Mouse (Mus musculus): Measurements from ENCODE around the gene Sdk2. TPM values are rescaled to one million over a fixed set of nuclear protein-coding genes. Genes with fewer than 3 reads are reported as not detected.

Sdk2 gene
- total RNA-seq, 2 experiments from 2014 or later, result 32.2 to 34.5 TPM

DNA sequence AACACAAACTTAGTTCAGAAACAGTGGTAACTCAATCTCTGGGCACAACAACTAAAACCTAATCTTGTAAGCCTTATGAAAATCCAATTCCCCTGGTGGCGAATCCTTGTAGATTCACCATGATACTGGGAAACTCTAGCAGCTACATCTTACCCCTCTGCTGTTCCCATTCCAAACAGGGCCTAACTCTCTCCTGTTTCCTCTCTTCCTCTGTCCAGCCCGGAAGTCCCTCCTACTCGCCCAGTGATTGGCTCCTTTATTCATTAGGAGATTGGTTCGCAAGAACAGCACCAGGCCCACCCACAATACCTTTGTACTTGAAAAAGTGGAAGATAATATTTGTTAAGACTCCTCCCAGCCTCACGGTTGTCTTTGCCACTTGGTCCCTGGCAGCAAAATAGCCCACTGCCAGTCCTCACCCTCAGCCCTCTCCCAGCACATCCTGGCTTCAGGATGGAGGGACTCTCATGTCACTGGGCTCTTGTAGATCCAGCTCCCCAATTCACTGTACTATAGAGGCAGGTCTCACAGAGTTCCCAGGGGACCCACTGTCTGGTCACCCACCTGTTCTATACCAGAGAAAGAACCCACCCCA, 178.6 kb downstream of the Sdk2 start:
- DNase-seq (ENCODE audit: extremely low spot score in 1 of 2, low spot score in 2 of 2), result no peak
- intact Hi-C loops (cut with DNase I), result no loop called here

DNA sequence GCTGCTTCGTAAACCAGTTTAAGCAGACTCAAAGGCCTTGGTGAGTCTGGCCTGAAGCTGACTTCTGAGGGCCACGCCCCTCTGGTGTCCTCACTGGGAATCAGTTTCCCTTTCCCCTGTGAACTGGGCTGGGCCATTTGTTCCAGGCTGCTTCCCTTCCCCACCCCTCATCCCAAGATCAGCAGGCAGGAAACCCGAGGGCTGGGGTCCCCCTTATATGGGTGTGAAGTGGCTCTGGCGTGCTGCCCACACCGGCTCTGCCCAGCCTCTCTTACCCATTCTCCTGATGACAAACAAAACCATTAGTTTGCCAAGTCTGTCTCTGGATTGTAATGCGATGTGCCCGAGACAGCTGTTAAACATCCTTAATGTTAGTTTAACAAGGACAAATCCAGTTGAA, 180.5 kb downstream of the Sdk2 start:
- DNase-seq (ENCODE audit: extremely low spot score in 1 of 2, low spot score in 2 of 2), result no peak
- intact Hi-C loops (cut with DNase I), result no loop called here

DNA sequence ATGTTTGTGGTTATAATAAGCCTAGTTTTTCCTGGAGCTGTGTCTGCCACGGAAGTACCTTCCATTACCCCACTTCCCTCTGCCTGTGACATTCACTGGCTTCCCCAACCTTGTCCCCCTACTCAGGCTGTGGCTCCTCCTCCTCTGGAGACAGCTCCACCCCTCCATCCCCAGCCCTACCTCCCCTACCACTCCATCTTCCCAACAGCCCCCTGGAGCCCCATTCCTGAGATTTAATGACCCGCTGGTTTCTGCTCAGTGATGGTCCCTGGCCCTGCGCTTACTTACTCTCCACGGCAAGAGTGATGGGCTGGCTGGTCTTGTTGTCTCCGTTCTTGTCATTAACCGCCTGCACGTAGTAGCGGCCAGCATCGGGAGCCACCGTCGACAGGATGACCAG, 181.9 kb downstream of the Sdk2 start:
- intact Hi-C loops (cut with DNase I), result no loop called here
- DNase-seq (ENCODE audit: extremely low spot score in 1 of 2, low spot score in 2 of 2), result no peak

DNA sequence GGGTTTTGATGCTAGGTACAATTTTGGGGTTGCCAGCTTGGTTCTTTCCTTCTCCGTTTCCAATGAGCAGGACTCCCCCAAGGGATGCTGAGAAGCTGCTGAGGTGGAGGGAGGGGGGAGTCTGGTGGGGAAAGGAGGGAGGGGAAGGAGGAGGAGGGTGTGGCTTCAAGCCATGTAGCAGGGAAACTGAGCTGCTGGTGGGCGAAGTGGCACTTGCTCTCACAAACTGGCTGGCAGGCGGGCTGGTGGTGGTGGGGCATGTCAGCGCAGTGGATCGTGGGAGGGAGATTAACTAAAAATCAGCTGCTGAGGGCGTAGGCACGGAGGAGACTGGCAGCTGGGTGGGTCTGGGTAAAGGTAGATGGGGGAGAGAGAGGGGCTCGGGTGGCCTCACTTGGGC, 183.8 kb downstream of the Sdk2 start:
- peak; percentile 41 to 55 for DNase-seq (ENCODE audit: extremely low spot score in 1 of 2, low spot score in 2 of 2)
- intact Hi-C loops (cut with DNase I), result no loop called here

DNA sequence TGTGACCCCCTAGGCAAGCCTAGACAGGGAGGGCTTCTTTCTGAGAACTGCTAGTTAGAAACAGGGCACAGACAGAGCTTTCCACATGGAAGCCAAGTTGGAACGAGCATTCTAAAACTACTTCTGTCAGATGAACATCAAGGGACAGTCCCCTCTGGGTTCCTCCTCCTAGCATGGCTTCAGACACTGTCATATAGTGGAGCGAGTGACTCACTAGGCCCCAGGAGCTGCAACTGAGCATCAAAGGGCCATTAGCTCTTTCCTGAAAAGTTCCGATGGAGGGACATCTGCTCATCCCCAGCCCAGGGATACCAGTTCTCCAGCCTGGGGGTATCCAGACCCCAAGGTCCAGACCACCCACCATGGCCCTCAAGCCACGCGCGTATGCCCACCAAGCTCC, 185.0 kb downstream of the Sdk2 start:
- no peak for DNase-seq (ENCODE audit: extremely low spot score in 1 of 2, low spot score in 2 of 2)
- intact Hi-C loops (cut with DNase I), result no loop called here

DNA sequence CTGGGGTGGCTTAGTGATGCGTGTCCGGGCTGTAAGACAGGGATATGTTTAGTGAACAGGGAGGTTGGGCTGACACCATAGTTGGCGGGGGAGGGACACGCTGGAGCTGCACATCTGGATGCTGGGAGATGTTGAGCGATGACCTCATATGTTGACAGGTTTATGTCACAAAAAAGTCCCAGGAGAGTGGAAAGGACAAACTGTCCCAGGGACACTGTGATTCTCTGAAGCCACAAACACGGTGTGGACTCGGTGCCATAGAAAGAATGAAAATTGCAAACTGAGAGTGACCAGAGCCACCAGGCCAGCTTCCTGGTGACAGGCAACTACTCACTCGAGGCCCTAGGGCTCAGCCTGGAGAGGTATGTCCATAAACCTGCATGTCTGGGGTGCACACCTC, 199.8 kb downstream of the Sdk2 start:
- intact Hi-C loops (cut with DNase I), result loop anchor here (5.0 kb wide), 1 partner anchor 770 kb away; no protein-coding TSS in a partner anchor
- DNase-seq (ENCODE audit: extremely low spot score in 1 of 2, low spot score in 2 of 2), result no peak

DNA sequence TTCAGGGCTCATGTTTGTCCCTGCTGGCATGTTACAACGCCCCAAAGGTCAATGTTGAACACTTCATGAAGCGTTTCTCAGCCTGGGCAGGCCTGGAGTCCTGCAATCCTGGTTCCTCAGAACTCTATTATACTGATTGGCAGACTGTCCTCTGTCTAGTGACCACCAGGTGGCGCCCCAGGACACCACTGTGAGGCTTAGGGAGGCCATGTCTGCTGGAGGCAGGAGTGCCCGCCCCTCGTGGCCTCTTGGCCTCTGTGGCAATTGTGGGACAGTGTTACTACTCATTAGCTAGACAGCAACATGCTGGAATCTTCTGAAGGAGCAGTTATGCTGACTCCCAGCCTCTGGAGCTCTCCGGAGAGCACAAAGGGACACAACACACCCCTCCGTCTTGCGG, 201.2 kb downstream of the Sdk2 start:
- intact Hi-C loops (cut with DNase I), result loop anchor here (2.0 to 5.0 kb wide), 2 partner anchors 201 to 772 kb away; partner anchors contain the start of gene Sdk2
- DNase-seq (ENCODE audit: extremely low spot score in 1 of 2, low spot score in 2 of 2), result peak; percentile 69 to 88

DNA sequence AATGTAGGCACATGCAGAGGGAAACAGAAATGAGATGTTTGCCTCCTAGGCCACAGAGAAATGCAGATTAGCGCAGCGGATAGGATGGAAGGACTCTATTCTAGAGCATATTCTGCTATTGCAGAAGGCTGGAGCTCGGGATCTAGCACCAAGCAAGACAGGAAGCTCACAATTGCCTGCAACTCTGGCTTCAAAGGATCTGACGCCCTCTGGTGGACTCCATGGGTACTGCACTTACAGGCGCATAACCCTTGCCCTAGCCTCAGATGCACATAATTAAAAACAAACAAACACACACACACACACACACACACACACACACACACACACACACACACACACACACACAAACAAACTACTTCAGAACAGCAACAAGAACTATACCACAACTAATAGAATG, 203.4 kb downstream of the Sdk2 start:
- intact Hi-C loops (cut with DNase I), result no loop called here
- DNase-seq (ENCODE audit: extremely low spot score in 1 of 2, low spot score in 2 of 2), result no peak

DNA sequence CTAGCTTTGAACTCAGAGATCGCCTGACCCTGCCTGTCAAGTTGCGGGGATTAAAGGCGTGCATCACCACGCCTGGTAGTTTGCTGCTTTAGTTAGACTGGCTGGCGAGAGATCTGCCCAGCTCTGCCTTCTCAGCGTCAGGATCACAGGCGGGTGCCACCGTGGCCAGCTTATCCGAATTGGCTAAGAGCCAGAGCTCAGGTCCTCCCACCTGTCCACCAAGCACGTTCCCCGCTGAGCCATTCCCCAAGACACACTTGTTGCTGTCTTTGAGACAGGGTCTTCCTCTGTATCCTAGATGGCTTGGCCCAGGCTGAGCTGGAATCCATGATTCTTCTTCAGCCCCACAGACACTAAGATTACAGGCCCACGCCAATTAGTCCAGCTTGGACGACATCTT, 211.2 kb downstream of the Sdk2 start:
- intact Hi-C loops (cut with DNase I), result no loop called here
- DNase-seq (ENCODE audit: extremely low spot score in 1 of 2, low spot score in 2 of 2), result no peak

DNA sequence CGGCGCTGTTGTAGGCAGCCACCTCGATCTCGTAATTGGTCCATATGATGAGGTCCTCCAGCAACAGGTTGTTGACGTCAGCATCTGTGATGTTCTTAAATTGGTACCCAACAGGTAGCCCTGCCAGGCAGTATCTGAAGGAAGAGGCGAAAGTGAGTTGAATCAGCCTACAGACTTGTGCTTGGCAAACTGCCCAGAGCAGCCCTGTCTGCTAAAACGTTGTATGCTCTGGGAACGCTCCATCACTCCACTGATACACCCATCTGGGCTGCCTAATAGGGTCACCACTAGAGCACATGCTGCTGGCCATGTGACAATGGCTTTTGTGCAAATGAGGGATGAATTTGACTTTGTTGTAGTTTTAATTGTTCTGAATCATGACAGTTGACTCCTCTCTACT, 215.1 kb downstream of the Sdk2 start:
- DNase-seq (ENCODE audit: extremely low spot score in 1 of 2, low spot score in 2 of 2), result no peak
- intact Hi-C loops (cut with DNase I), result no loop called here

DNA sequence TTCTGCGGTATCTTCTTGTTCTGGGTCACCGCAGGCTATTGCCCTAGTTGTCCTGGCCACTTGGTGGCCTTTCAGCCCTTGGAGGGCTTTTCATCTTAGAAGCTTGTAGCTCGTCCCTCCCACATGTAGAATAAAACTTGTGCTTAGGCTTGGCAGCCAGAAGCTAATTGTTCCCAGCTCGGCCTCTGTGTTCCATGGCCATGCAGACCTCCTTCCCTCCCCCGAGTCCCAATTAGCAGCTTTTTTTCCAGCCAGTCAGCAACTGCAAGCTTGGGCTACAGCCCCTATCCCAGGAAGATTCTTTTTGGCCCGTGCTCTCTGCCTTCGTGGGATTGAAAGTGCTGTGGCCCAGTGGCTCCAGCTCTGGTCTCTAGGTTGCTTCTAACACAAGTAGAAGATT, 217.5 kb downstream of the Sdk2 start:
- no peak for DNase-seq (ENCODE audit: extremely low spot score in 1 of 2, low spot score in 2 of 2)
- intact Hi-C loops (cut with DNase I), result no loop called here

DNA sequence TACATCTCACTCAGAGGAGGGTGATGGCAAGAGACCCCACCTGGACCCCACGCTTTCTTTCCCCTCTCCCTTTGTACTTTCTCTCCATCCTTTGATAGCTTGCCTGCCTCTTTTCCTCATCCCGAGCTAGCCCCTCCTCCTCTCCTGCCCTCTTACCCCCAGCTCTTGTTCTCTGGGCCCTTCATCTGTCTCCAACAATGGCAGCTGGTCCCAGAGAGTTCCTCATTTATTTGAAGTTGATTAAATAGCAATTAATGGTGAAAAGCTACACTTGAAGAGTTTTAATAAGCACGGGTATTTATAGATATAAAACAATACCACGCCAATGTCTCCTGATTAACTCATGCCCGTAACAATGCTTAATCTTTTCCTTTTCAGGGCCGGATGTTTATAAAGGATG, 222.9 kb downstream of the Sdk2 start:
- no peak for DNase-seq (ENCODE audit: extremely low spot score in 1 of 2, low spot score in 2 of 2)
- intact Hi-C loops (cut with DNase I), result no loop called here

DNA sequence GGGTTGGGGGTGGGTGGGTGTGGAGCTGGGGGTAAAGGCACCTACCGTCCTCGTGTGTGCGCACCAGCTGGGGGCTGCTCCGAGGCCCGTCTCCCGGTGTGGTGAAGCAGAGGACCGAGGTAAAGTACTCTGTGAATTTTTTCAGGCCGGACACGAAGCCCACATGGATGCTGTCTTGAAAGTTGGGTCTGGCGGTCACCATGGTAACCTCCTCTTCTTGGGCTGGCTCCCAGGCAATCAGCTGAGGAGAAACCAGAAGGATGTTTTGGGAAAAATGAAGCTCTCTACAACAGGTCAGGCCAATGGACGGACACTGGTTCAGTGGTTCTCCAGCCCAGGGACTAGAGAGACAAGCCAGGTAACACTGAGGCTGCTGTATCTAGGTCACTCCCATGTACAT, 224.0 kb downstream of the Sdk2 start:
- intact Hi-C loops (cut with DNase I), result no loop called here
- peak in 1 of 2 experiments; percentile 38 for DNase-seq (ENCODE audit: extremely low spot score in 1 of 2, low spot score in 2 of 2)

DNA sequence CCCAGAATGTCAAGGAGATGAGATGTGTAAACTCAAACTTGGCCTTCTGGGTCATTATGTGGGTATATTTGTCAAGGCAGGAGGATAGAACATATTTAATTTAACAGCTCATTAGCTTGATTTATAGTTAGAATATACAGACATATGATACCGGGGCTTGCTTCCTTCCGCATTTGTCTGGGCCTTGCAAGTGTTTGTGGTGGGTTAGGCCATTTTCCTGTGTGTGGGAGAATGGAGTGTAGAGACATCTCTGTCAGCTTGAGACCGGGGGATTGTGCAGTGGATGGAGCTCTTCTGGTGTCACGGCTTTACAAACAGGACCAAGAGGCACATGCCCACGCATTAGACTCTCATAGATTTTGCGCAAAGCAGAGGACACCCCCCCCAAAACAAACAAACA, 235.2 kb downstream of the Sdk2 start:
- intact Hi-C loops (cut with DNase I), result no loop called here
- no peak for DNase-seq (ENCODE audit: extremely low spot score in 1 of 2, low spot score in 2 of 2)

DNA sequence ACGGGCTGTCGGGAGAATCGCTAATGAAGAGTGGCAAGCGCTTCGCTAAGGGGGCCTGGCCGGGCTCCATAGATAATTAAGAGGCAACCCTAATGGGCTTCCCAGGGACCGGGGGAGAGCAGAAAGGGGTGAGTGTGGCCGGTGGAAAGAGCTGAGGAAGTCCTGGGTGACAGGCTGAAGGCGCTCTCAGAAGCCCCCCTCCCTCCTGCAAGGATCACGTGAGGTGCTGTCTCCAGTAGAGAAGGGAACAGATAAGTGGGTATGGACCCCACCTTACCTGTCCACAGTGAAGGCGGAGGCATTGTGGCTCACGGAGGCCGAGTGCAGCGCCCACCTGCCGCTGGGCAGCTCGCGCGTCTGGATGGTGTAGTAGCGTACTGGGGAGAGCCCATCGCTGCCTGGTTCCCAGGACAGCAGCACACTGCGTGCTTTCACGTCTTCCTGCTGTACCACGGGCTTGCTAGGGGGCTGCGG, 238.7 kb downstream of the Sdk2 start:
- intact Hi-C loops (cut with DNase I), result no loop called here
- DNase-seq (ENCODE audit: extremely low spot score in 1 of 2, low spot score in 2 of 2), result no peak

DNA sequence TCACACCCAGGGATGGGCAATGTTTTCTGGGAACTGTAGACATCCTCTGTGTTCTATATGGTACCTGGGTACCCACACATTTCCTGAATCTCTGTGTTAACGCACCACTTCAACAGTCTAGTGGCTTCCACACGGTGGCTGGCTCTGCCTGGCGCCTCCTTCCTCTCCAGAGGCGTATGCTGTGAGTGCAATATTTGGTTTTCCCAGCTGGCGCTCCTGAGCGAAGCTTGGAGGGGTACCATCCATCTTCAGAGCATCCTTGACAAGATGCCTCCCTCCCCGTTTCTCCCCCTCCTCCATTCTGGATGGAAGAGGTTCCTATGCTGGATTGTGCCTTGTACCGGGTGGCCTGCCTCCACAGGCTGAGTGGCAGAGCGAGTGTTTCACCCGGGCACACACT, 246.8 kb downstream of the Sdk2 start:
- DNase-seq (ENCODE audit: extremely low spot score in 1 of 2, low spot score in 2 of 2), result no peak
- intact Hi-C loops (cut with DNase I), result no loop called here

DNA sequence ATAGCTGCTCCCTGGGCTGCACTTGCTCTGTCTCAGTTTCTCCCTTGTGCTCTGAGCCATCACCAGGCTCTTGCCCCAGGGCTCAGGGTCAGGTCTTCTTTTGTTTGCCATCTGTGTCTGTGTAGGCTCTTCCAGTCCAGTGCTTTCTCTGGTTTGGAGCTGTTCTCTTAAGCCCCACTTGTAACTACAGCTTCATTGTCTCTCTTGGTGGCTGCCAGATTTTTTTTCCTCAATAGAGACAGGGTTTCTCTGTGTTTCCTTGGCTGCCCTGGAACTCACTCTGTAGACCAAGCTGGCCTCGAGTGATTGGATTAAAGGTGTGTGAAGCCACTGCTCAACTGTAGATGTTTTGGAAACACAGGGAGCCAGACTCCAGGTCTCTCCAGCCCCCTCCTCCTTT, 247.8 kb downstream of the Sdk2 start:
- intact Hi-C loops (cut with DNase I), result no loop called here

DNA sequence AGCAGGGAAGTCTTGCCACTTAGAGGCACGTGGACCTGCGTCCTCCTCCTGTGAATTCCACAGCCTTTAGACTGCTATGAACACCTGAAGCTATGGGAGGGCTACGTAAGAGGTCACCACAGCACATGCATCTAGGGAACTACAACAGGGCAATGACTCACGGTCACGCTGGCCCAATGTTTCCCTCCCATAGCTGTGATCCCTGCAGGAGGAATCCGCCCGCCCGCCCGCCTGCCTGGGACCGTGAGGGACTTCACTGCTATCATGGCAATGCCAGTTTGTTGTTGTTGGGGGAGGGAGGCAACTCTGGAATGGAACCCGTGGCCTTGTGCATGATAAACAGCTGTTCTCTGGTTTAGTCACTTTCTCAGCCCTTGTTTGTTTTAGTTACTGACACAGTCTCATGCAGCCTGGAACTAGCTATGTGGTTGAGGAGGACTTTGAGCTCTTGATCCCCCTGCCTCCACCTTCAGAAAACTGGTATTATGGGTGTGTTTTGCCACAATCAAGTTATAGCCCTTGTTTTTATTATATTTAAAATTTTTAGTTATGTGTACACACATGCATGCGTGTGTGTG, 249.8 kb downstream of the Sdk2 start:
- DNase-seq (ENCODE audit: extremely low spot score in 1 of 2, low spot score in 2 of 2), result no peak
- intact Hi-C loops (cut with DNase I), result no loop called here

More for the DNA sequence above, 247.8 kb downstream of the Sdk2 start:
- no peak for DNase-seq (ENCODE audit: extremely low spot score in 1 of 2, low spot score in 2 of 2)

DNA sequence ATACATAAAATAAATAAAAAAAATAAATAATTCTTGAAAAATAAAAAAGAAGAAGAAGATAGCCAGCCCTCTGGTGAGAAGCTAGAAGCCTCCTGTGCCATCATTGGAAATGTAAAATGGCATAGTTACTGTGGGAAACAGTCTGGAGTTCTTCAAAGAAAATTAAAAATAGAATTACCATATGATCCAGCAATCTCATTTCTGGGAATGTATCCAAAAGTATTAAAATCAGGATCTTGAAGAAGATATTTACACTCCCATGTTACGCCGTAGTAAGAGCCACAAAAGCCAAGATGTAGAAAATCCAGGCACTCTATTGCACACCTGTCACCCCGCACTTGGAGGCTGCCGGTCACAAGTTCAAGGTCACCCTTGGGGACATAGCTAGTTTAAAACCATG, 250.4 kb downstream of the Sdk2 start:
- intact Hi-C loops (cut with DNase I), result no loop called here
- no peak for DNase-seq (ENCODE audit: extremely low spot score in 1 of 2, low spot score in 2 of 2)

DNA sequence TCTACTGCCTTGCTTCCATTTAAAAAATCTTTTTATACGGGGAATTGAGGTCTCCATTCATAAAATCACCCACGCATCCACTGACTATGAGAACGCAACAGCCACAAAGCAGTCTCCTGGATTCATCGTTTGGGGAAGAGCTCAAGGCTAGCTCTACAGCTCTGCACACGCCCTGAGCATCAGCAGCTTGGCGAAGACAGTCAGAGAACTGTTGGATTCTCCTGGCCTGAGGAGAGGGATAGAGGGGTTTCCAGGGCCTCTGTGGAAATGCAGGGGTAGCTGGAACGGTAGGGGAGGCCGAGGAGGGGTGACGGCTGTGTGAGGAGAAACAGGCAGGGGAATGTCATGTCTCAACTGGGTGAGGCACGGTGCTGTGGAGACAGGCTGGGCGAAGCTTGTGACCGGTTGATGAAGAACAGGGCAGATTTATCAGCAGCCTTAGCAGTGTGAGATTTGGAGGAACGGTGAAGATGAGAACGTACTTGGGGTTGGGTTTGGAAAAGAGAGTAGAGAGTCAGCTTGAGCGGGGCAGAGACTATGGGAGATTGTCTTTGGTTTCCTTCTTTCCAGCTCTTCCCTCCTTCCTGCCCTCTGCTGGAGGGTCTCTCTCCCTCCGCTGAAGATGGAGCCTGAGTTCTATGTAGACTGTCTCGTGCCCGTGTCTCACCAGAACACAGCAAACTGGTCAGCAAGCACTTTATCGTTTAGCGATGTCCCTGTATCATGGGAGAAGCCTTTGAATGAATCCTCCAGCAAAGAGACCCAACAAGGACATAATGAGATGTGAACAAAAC, 255.1 kb downstream of the Sdk2 start:
- intact Hi-C loops (cut with DNase I), result loop anchor here (1.0 kb wide), 1 partner anchor 108 kb away; no protein-coding TSS in a partner anchor
- DNase-seq (ENCODE audit: extremely low spot score in 1 of 2, low spot score in 2 of 2), result no peak

All from left cerebral cortex, postnatal 10 days (tissue).